Mouse (Mus musculus) heart, postnatal 0 days (tissue): ENCODE measurements at regions not wholly inside any gene's neighbourhood (a gene's known extent, or its start where the extent isn't known, plus 50 kb on each side); places are given as distances from the start of the nearest gene placed in this dataset.

Experiments
- ATAC-seq: fragments of 200-750 bp; cut with Nextera tagmentation; 2 replicates; pipeline ENCODE4 v1.8.0; 2017; ENCODE audit warnings: low read depth, moderate number of reproducible peaks, moderate library complexity; ENCODE audit not compliant: insufficient read depth
- DNase-seq: peaks from one replicate; pipeline ENCODE4 v3.0.0-alpha.2; 2016; ENCODE audit warnings: low spot score
- H3K27ac ChIP-seq: fragments of 300-500 bp; sonication (generic); 2 replicates; pipeline ENCODE4 v1.5.1; 2014; ENCODE audit warnings: low read depth, mild to moderate bottlenecking
- H3K27me3 ChIP-seq: fragments of 300-500 bp; sonication (generic); 2 replicates; pipeline ENCODE4 v1.6.1; 2014; ENCODE audit warnings: low read length, mixed read lengths; ENCODE audit not compliant: control insufficient read depth, insufficient read depth
- H3K36me3 ChIP-seq: fragments of 300-500 bp; sonication (generic); replicated peaks from 2 replicates; pipeline ENCODE4 v1.6.1; 2014; ENCODE audit warnings: low read length, mixed read lengths; ENCODE audit not compliant: control insufficient read depth, insufficient read depth
- H3K4me1 ChIP-seq: fragments of 300-500 bp; sonication (generic); 2 replicates; pipeline ENCODE4 v1.6.1; 2014; ENCODE audit warnings: antibody characterized with exemption; ENCODE audit not compliant: control insufficient read depth, insufficient read depth
- H3K4me2 ChIP-seq: fragments of 300-500 bp; sonication (generic); 2 replicates; pipeline ENCODE4 v1.6.1; 2014; ENCODE audit warnings: low read depth, mild to moderate bottlenecking, low read length, moderate library complexity
- H3K4me3 ChIP-seq: fragments of 300-500 bp; sonication (generic); 2 replicates; pipeline ENCODE4 v1.5.1; 2014; ENCODE audit warnings: low read depth, low read length
- H3K9ac ChIP-seq: fragments of 300-500 bp; sonication (generic); replicated peaks from 2 replicates; pipeline ENCODE4 v1.6.1; 2014; ENCODE audit warnings: low read depth, low read length, mixed read lengths
- H3K9me3 ChIP-seq: fragments of 300-500 bp; sonication (generic); replicated peaks from 2 replicates; pipeline ENCODE4 v1.6.1; 2016; ENCODE audit warnings: low read length; ENCODE audit not compliant: control insufficient read depth
- CTCF ChIP-seq: IDR thresholded peaks from 2 replicates; pipeline ENCODE4 v1.5.1; 2016; ENCODE audit warnings: antibody characterized with exemption, control low read depth, low read depth
- EP300 ChIP-seq: IDR thresholded peaks from 2 replicates; pipeline ENCODE4 v1.6.1; 2016; ENCODE audit warnings: antibody characterized with exemption, low read depth
- WGBS: fragments of 180-500 bp; shearing (Covaris S2); extraction: QIAGEN DNeasy Blood & Tissue Kit; methylation state at CpG from one replicate; pipeline ENCODE4 v1.1.7; 2014; 5-methylcytosine and 5-hydroxymethylcytosine counted together

DNA sequence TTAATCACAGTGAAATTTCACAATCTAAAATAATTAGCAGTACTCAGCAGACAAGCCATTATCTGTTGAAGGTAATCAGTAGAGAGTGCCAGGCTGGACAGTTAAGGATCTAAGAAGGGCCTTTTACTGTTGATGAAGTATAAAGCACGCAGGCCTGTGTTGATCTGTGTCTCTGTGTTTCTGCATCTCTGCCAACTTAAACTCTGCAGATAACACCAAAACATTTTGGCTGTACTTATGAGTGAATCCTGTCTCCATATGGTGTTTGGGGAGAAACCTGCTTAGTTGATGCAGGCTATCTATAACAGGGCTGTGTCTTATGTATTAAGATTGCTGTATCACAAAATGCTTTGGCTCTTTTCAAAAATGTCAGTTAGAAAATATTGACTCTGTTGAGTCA is 482.8 kb upstream of the Adamts9 start:
- H3K36me3 ChIP-seq: no peaks in the 10 kb centered on the region
- ATAC-seq: no peak
- 70% methylated on average over 1 of the region's 1 CpGs for WGBS

DNA sequence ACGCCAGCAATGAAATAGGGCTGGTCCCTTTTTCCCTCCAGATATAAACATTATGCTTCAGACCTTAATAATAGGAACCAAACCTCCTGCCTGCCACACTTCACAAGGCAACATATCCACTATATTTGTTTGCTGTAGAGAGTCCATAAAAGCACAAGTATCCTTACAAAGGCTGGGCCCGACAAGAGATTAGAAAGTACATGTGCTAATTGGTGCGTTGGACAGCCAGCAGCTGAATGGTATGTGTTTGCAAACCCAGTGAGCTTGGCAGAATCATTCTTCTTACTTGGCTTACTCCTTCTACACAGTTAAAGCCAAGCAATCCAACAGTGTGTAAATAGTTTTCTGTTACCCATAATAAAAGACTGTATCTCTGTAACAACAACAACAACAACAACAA is 479.6 kb upstream of the Adamts9 start:
- TF ChIP-seq EP300 (no peak), CTCF (no peak)
- WGBS: 50% methylated on average over 3 of the region's 3 CpGs
- Histone ChIP-seq H3K27ac (no peak overlapping the region), H3K4me2 (no peak overlapping the region), H3K36me3 (no peaks in the 10 kb centered on the region), H3K27me3 (no peaks in the 10 kb centered on the region), H3K4me1 (peaks cover 3% of the 10 kb centered on the region; the same call in 1 of the 2 replicates), H3K9me3 (no peaks in the 10 kb centered on the region), H3K9ac (no peak overlapping the region), H3K4me3 (no peak overlapping the region)
- no peak for DNase-seq
- ATAC-seq: no peak

More for the DNA sequence above, 482.8 kb upstream of the Adamts9 start:
- Histone ChIP-seq H3K27ac (no peak overlapping the region), H3K9ac (no peak overlapping the region), H3K4me3 (no peak overlapping the region), H3K27me3 (no peaks in the 10 kb centered on the region), H3K4me2 (no peak overlapping the region), H3K9me3 (no peaks in the 10 kb centered on the region), H3K4me1 (peaks cover 3% of the 10 kb centered on the region; the same call in 1 of the 2 replicates)
- DNase-seq: no peak
- TF ChIP-seq CTCF: no peak
- no peak for TF ChIP-seq EP300

DNA sequence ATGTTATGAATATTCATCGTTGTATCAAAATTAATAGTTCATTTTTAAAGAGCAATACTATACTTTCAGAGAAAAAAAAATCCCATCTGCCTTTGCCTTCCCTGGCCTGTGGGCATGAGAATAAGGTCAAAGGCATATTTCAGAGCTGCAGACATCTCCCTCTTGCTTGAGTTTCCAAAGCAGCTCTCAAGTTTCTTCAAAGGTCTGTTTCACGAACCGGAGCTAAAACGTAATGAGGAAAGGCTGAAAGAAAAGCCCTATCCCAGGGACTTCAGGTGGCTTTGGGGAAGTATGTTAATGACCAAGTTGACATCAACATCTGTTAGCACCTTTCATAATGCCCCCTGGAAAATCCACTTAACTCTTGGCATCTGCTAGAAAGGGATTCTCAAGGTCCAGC is 479.0 kb upstream of the Adamts9 start:
- H3K9ac ChIP-seq: no peak overlapping the region
- 57% methylated on average over 4 of the region's 4 CpGs for WGBS
- H3K36me3 ChIP-seq: no peaks in the 10 kb centered on the region
- peaks cover 3% of the 10 kb centered on the region; the same call in 1 of the 2 replicates for H3K4me1 ChIP-seq
- H3K4me2 ChIP-seq: no peak overlapping the region
- ATAC-seq (no peak), DNase-seq (no peak)
- no peak overlapping the region for H3K4me3 ChIP-seq
- TF ChIP-seq EP300: no peak
- no peak for TF ChIP-seq CTCF
- H3K27ac ChIP-seq: no peak overlapping the region
- H3K9me3 ChIP-seq: no peaks in the 10 kb centered on the region
- H3K27me3 ChIP-seq: no peaks in the 10 kb centered on the region

DNA sequence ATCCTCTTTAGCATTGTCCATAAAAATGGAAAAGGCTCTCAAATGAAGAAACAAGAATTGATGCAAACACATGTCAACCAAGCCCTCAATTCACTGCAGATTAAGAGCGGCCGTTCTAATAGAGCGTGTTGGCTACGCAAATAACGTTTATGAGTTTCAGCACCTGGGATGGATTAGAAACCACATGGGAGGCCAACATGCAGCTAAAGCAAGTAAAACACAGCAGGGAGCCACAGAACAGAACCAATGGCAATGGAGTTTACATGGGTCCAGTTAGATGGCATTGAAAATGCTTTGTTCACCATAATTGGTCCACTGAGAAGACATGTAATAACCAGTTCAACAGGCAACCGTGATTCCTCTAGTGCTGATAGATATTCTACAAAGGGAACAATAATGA is 474.3 kb upstream of the Adamts9 start:
- no peak overlapping the region for H3K9ac ChIP-seq
- ATAC-seq (no peak), DNase-seq (no peak)
- no peaks in the 10 kb centered on the region for H3K36me3 ChIP-seq
- H3K27ac ChIP-seq: no peak overlapping the region
- no peaks in the 10 kb centered on the region for H3K4me1 ChIP-seq
- H3K4me3 ChIP-seq: no peak overlapping the region
- TF ChIP-seq EP300: no peak
- no peaks in the 10 kb centered on the region for H3K27me3 ChIP-seq
- H3K9me3 ChIP-seq: no peaks in the 10 kb centered on the region
- no peak overlapping the region for H3K4me2 ChIP-seq
- WGBS: 91% methylated on average over 6 of the region's 6 CpGs

DNA sequence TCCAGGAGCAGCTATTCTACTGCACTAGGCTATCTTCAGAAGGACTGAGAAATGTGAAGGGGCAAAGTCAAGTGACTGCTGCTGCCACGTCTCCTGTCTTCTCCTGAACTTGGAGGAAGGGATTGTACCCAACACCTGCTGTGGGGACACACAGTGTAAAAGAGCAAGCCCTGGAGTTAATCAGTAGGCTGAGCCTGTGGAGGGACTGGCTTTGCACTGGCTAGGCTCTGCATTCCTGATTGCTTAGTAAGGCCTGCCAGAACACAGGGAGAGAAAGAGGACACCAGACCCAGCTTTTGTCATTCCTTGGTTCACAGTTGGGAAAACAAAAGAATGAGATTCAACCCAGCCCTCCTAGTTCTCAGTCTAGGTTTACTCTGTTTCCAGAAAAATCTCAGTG is 472.7 kb upstream of the Adamts9 start:
- TF ChIP-seq EP300 (no peak), CTCF (no peak)

DNA sequence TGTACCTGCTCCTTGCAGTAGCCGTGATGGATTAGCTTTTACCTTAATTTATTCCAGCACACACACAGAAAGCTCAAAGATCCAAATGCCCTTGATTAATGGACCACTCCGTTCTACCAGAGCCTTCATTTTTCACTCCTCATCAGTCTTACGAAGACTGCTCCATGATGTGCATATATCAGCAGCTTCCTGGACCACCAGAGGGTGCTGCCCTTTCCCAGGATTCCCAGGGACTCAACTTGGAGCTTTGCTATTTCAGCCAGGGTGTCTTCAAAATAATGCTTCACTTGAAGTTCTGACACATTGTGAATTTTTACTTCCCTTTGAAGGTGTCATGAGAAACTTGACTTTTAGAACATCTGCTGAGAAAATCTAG is 467.8 kb upstream of the Adamts9 start:
- no peak overlapping the region for H3K9ac ChIP-seq
- TF ChIP-seq CTCF: peak; percentile 20
- TF ChIP-seq EP300: no peak
- no peaks in the 10 kb centered on the region for H3K4me1 ChIP-seq
- no peaks in the 10 kb centered on the region for H3K27me3 ChIP-seq
- no peaks in the 10 kb centered on the region for H3K36me3 ChIP-seq
- DNase-seq (no peak), ATAC-seq (no peak)
- H3K4me2 ChIP-seq: no peak overlapping the region
- 79% methylated on average over 3 of the region's 3 CpGs for WGBS
- no peak overlapping the region for H3K27ac ChIP-seq
- no peak overlapping the region for H3K4me3 ChIP-seq
- H3K9me3 ChIP-seq: no peaks in the 10 kb centered on the region

More for the DNA sequence above, 472.7 kb upstream of the Adamts9 start:
- H3K27me3 ChIP-seq: no peaks in the 10 kb centered on the region
- H3K4me2 ChIP-seq: no peak overlapping the region
- H3K9ac ChIP-seq: no peak overlapping the region
- no peaks in the 10 kb centered on the region for H3K36me3 ChIP-seq
- peak; percentile 21 for DNase-seq
- 15% methylated on average over 1 of the region's 1 CpGs for WGBS
- H3K27ac ChIP-seq: no peak overlapping the region
- no peaks in the 10 kb centered on the region for H3K4me1 ChIP-seq
- no peak overlapping the region for H3K4me3 ChIP-seq
- H3K9me3 ChIP-seq: no peaks in the 10 kb centered on the region
- peak; percentile 81; the same call in 1 of the 2 replicates for ATAC-seq
